Comparison of ENCODE assay signal across 16 mouse cellular contexts in the genomic region with DNA sequence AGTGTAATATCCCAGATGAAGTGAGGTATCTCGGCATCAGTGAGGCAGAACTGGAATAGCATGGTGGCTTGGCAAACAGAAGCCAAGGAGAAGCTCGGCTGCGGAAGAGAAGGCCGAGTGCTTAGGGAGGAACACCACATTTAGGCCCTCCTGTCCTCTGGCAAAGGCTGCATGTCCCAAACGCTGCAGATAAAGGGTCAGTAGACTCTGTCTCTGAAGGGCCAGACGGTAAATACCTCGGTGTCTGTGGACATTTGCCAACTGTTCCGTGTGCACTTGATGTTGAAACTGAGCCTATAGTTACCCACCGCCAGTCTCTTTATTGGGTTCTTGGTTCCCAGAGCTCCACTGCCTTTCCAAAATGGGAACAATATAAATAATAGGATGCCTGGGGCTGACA. TPM values are rescaled to one million over a fixed set of nuclear protein-coding genes. Genes with fewer than 3 reads are reported as not detected.
DNase-seq lines count a peak whose midpoint lies in the region; ATAC-seq lines count a peak whose summit lies in the region.
"Had no signal": no experiment of that assay in that cellular context is flagged by ENCODE, and none has a peak within 500 bp of the region (broad histone marks: within the 10 kb centered on the region; RNA-seq: fewer than 3 reads in every experiment).

No protein-coding gene starts in this region.

- H3K9me3 ChIP-seq in kidney, embryonic 16.5 days (ENCODE audit: low read length): no peaks in the 10 kb centered on the region
- no peaks in the 10 kb centered on the region for H3K9me3 ChIP-seq in kidney, embryonic 14.5 days (ENCODE audit: control insufficient read depth, low read length)
- H3K9me3 ChIP-seq in neural tube, embryonic 15.5 days (replicated peaks): no peaks in the 10 kb centered on the region
- no peaks in the 10 kb centered on the region for H3K9me3 ChIP-seq in heart, embryonic 11.5 days (replicated peaks; ENCODE audit: control insufficient read depth, low read length)
- H3K9me3 ChIP-seq: neural tube, embryonic 13.5 days had no signal

- ATAC-seq in kidney, embryonic 16.5 days (ENCODE audit: low FRiP score, low TSS enrichment): no peak
- ATAC-seq in kidney, embryonic 14.5 days (ENCODE audit: low FRiP score, low TSS enrichment): no peak
- no peak for ATAC-seq in neural tube, embryonic 15.5 days (ENCODE audit: low FRiP score)
- no peak for ATAC-seq in heart, embryonic 11.5 days (replicated peaks; ENCODE audit: insufficient number of reproducible peaks, low FRiP score, low TSS enrichment)
- no peak for ATAC-seq in megakaryocyte progenitor cell, adult 5-6 weeks (replicated peaks; ENCODE audit: poor library complexity)
- ATAC-seq: activated CD4-positive, CD25-positive, alpha-beta regulatory T cell, adult 4 months; forebrain, postnatal 0 days; inflammation-experienced regulatory T-cells, adult 6 months had no signal

- H3K27ac ChIP-seq in kidney, embryonic 16.5 days (ENCODE audit: low read length): peak overlapping the region; percentile 56; the same call in 1 of the 2 replicates
- no peak overlapping the region for H3K27ac ChIP-seq in kidney, embryonic 14.5 days (ENCODE audit: low read depth, low read length)
- peak overlapping the region; percentile 64; the same call in 1 of the 2 replicates for H3K27ac ChIP-seq in neural tube, embryonic 15.5 days (replicated peaks)
- peak overlapping the region; percentile 57 for H3K27ac ChIP-seq in heart, embryonic 11.5 days (ENCODE audit: low read depth, low read length)
- H3K27ac ChIP-seq: neural tube, embryonic 13.5 days had no signal

- H3K27me3 ChIP-seq in kidney, embryonic 16.5 days (ENCODE audit: insufficient read depth, low read length): no peaks in the 10 kb centered on the region
- no peaks in the 10 kb centered on the region for H3K27me3 ChIP-seq in kidney, embryonic 14.5 days (ENCODE audit: control insufficient read depth, insufficient read depth, low read length)
- H3K27me3 ChIP-seq in neural tube, embryonic 15.5 days (replicated peaks): no peaks in the 10 kb centered on the region
- no peaks in the 10 kb centered on the region for H3K27me3 ChIP-seq in heart, embryonic 11.5 days (ENCODE audit: control insufficient read depth, insufficient read depth, low read length)
- H3K27me3 ChIP-seq: neural tube, embryonic 13.5 days had no signal

- no peak overlapping the region for H3K4me2 ChIP-seq in kidney, embryonic 16.5 days (replicated peaks; ENCODE audit: low read depth, low read length)
- H3K4me2 ChIP-seq in kidney, embryonic 14.5 days (replicated peaks; ENCODE audit: low read depth, low read length): no peak overlapping the region
- no peak overlapping the region for H3K4me2 ChIP-seq in neural tube, embryonic 15.5 days
- no peak overlapping the region for H3K4me2 ChIP-seq in heart, embryonic 11.5 days
- H3K4me2 ChIP-seq: neural tube, embryonic 13.5 days had no signal

- WGBS in kidney, embryonic 16.5 days: 73% methylated on average over 9 of the region's 9 CpGs
- WGBS in kidney, embryonic 14.5 days: 81% methylated on average over 9 of the region's 9 CpGs
- 57% methylated on average over 9 of the region's 9 CpGs for WGBS in neural tube, embryonic 15.5 days
- 55% methylated on average over 9 of the region's 9 CpGs for WGBS in heart, embryonic 11.5 days (ENCODE audit: insufficient replicate concordance)

- peaks cover 10% of the 10 kb centered on the region for H3K4me1 ChIP-seq in kidney, embryonic 16.5 days (ENCODE audit: insufficient read depth, low read length)
- H3K4me1 ChIP-seq in kidney, embryonic 14.5 days (ENCODE audit: control insufficient read depth, insufficient read depth, low read length): peaks cover 7% of the 10 kb centered on the region
- H3K4me1 ChIP-seq in neural tube, embryonic 15.5 days: peaks cover 22% of the 10 kb centered on the region
- peaks cover 33% of the 10 kb centered on the region for H3K4me1 ChIP-seq in heart, embryonic 11.5 days (ENCODE audit: control insufficient read depth, insufficient read depth, low read length)

- H3K4me3 ChIP-seq in kidney, embryonic 16.5 days (ENCODE audit: low read length): no peak overlapping the region
- H3K4me3 ChIP-seq in kidney, embryonic 14.5 days (ENCODE audit: low read length): no peak overlapping the region
- H3K4me3 ChIP-seq in neural tube, embryonic 15.5 days (replicated peaks): no peak overlapping the region
- no peak overlapping the region for H3K4me3 ChIP-seq in heart, embryonic 11.5 days (ENCODE audit: low read depth, low read length)
- H3K4me3 ChIP-seq: erythroblast, embryonic 14.5 days; neural tube, embryonic 13.5 days had no signal

- no peak overlapping the region for H3K9ac ChIP-seq in kidney, embryonic 16.5 days (replicated peaks; ENCODE audit: low read length)
- H3K9ac ChIP-seq in kidney, embryonic 14.5 days (ENCODE audit: low read depth, low read length): no peak overlapping the region
- no peak overlapping the region for H3K9ac ChIP-seq in neural tube, embryonic 15.5 days (replicated peaks)
- H3K9ac ChIP-seq in heart, embryonic 11.5 days (ENCODE audit: low read depth, low read length): no peak overlapping the region
- H3K9ac ChIP-seq: forebrain, postnatal 0 days; neural tube, embryonic 13.5 days had no signal

- H3K36me3 ChIP-seq in kidney, embryonic 16.5 days (ENCODE audit: insufficient read depth, low read length): peaks cover 8% of the 10 kb centered on the region; the same call in 1 of the 2 replicates
- H3K36me3 ChIP-seq in kidney, embryonic 14.5 days (ENCODE audit: control insufficient read depth, insufficient read depth, low read length): peaks cover 6% of the 10 kb centered on the region
- H3K36me3 ChIP-seq in neural tube, embryonic 15.5 days: peaks cover 8% of the 10 kb centered on the region; the same call in 1 of the 2 replicates
- no peaks in the 10 kb centered on the region for H3K36me3 ChIP-seq in heart, embryonic 11.5 days (ENCODE audit: control insufficient read depth, insufficient read depth, low read length)

- DNase-seq in neural tube, embryonic 10.5 days (ENCODE audit: extremely low spot score, low spot score): no peak
- DNase-seq in testis, postnatal 14 days (ENCODE audit: low spot score): peak; percentile 24
- DNase-seq: embryo, embryonic 11 days; forebrain, postnatal 0 days; gastrocnemius, postnatal 36 days; lung, adult 2 months; thymus, postnatal 25 days had no signal

RNA-seq across cellular contexts. Expression of a gene that starts 48.1 kb away (rescaled TPM):
- polyA plus RNA-seq in kidney, embryonic 16.5 days (2015; fragmentation: Nextera tagmentation; extraction: Ambion mirVana): 13.4 and 13.9 TPM in 2 replicates
- 26.0 and 29.7 TPM in 2 replicates for polyA plus RNA-seq in kidney, embryonic 14.5 days (2014; fragmentation: Nextera tagmentation; extraction: Ambion mirVana)
- 9.9 and 10.7 TPM in 2 replicates for polyA plus RNA-seq in neural tube, embryonic 15.5 days (2015; fragmentation: Nextera tagmentation; extraction: Ambion mirVana)
- 24.1 and 29.0 TPM in 2 replicates for polyA plus RNA-seq in heart, embryonic 11.5 days (2014; fragmentation: Nextera tagmentation; extraction: Ambion mirVana)
- 37.9 and 38.3 TPM in 2 replicates for total RNA-seq in megakaryocyte progenitor cell, adult 5-6 weeks (2015)
- total RNA-seq in megakaryocyte progenitor cell, adult 5-6 weeks (2017): 62.1 and 68.0 TPM in 2 replicates
